Mouse (Mus musculus): ENCODE measurements around the gene Creg1.

DNA sequence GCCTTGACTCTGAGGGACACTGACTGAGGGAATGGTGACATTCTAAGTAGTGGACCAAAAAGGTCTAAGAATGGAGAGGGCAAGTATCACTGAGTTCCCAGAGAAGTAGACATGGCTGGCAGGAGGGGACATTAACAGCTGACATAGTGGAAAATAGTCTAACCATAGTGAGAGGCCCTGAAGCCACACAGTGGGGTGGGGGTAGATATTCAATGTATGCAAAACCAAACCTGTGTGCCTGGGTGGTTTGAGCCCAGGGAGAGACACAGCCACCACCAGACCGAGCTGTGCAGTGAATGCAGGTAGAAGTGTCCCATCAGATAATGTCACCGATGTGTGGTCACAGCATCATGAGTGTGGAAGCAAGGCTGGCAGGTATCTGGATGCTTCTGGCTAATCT is 58.5 kb downstream of the Creg1 start:
- TF ChIP-seq POLR2A (IDR thresholded peaks at IDR 0.05; ENCODE audit: insufficient read depth, low read length) = no peak
- TF ChIP-seq CTCF (IDR thresholded peaks at IDR 0.05; ENCODE audit: low read depth, low read length) = no peak

All from ES-Bruce4 (cell line).